In genomic region chr9:15717363-15717762, GRCm38 (mm10) we compare ENCODE assay signal across 17 mouse cellular contexts.
"Had no signal": no experiment of that assay in that cellular context is flagged by ENCODE, and none has a peak within 500 bp of the region (broad histone marks: within the 10 kb centered on the region; RNA-seq: fewer than 3 reads in every experiment).

No protein-coding gene starts in this region.

- H3K27me3 ChIP-seq: limb, embryonic 13.5 days; liver, embryonic 13.5 days; midbrain, embryonic 12.5 days; midbrain, embryonic 15.5 days; neural tube, embryonic 12.5 days; neural tube, embryonic 15.5 days had no signal

- H3K4me2 ChIP-seq: limb, embryonic 13.5 days; liver, embryonic 13.5 days; midbrain, embryonic 12.5 days; midbrain, embryonic 15.5 days; neural tube, embryonic 12.5 days; neural tube, embryonic 15.5 days had no signal

- ATAC-seq: midbrain, embryonic 15.5 days had no signal

- H3K4me3 ChIP-seq: layer of hippocampus, adult 2 months; limb, embryonic 10.5 days; limb, embryonic 13.5 days; liver, embryonic 13.5 days; midbrain, embryonic 12.5 days; midbrain, embryonic 15.5 days; neural tube, embryonic 12.5 days; neural tube, embryonic 15.5 days had no signal

- H3K9ac ChIP-seq: limb, embryonic 13.5 days; liver, embryonic 13.5 days; midbrain, embryonic 12.5 days; midbrain, embryonic 15.5 days; neural tube, embryonic 12.5 days; neural tube, embryonic 15.5 days had no signal

- H3K27ac ChIP-seq: kidney, postnatal 0 days; layer of hippocampus, adult 2 months; limb, embryonic 10.5 days; limb, embryonic 13.5 days; liver, embryonic 13.5 days; macrophage; midbrain, embryonic 12.5 days; midbrain, embryonic 15.5 days; neural tube, embryonic 12.5 days; neural tube, embryonic 15.5 days had no signal

- H3K9me3 ChIP-seq: limb, embryonic 10.5 days; limb, embryonic 13.5 days; liver, embryonic 13.5 days; midbrain, embryonic 12.5 days; midbrain, embryonic 15.5 days; neural tube, embryonic 12.5 days; neural tube, embryonic 15.5 days had no signal

- H3K4me1 ChIP-seq: limb, embryonic 10.5 days; liver, embryonic 13.5 days had no signal

- H3K36me3 ChIP-seq: liver, embryonic 13.5 days; midbrain, embryonic 15.5 days; neural tube, embryonic 12.5 days; neural tube, embryonic 15.5 days had no signal

- DNase-seq: kidney, adult 8-10 months; kidney, postnatal 25 days; layer of hippocampus, adult 9-11 months; liver; liver, embryonic 13.5 days; lung, adult 2 months; thymus, adult 18-20 months; thymus, postnatal 4 days had no signal
